Comparison of ENCODE assay signal across 24 mouse cellular contexts in genomic region chr11:4119635-4120034, GRCm38 (mm10). TPM values are rescaled to one million over a fixed set of nuclear protein-coding genes. Genes with fewer than 3 reads are reported as not detected.
DNase-seq lines count a peak whose midpoint lies in the region; ATAC-seq and TF ChIP-seq lines count a peak whose summit lies in the region.
"Had no signal": no experiment of that assay in that cellular context is flagged by ENCODE, and none has a peak within 500 bp of the region (broad histone marks: within the 10 kb centered on the region; RNA-seq: fewer than 3 reads in every experiment).

No protein-coding gene starts in this region.

- TF ChIP-seq POLR2A in liver, adult 2 months (IDR thresholded peaks at IDR 0.05; ENCODE audit: extremely low read depth, insufficient read depth, low read length), result no peak

- H3K4me3 ChIP-seq in heart, embryonic 14.5 days (ENCODE audit: control insufficient read depth in 1 of 2, insufficient read depth in 1 of 2, low read depth in 1 of 2, low read length in 2 of 2), result no peak overlapping the region
- H3K4me3 ChIP-seq in liver, adult 2 months (ENCODE audit: insufficient read depth, low read depth, low read length), result no peak overlapping the region
- H3K4me3 ChIP-seq in liver, embryonic 11.5 days (ENCODE audit: low read depth, low read length), result no peak overlapping the region
- H3K4me3 ChIP-seq: erythroblast, embryonic 14.5 days had no signal

- H3K79me2 ChIP-seq in liver, adult 2 months (ENCODE audit: control insufficient read depth, insufficient read depth, low read length), result peaks cover 11% of the 10 kb centered on the region; the same call in 1 of the 2 replicates

- 17% methylated on average over 5 of the region's 5 CpGs for WGBS in heart, embryonic 14.5 days
- WGBS in liver, adult 2 months, result 39% methylated on average over 5 of the region's 5 CpGs
- WGBS in liver, embryonic 11.5 days, result 35% methylated on average over 5 of the region's 5 CpGs

- TF ChIP-seq CTCF in liver, adult 2 months (IDR thresholded peaks at IDR 0.05; ENCODE audit: low read depth, low read length), result no peak

- H3K27me3 ChIP-seq in heart, embryonic 14.5 days (ENCODE audit: control insufficient read depth, insufficient read depth, low read length), result peaks cover 19% of the 10 kb centered on the region; the same call in 1 of the 2 replicates
- H3K27me3 ChIP-seq in liver, adult 2 months (ENCODE audit: control insufficient read depth, insufficient read depth, low read length), result no peaks in the 10 kb centered on the region
- H3K27me3 ChIP-seq in liver, embryonic 11.5 days (replicated peaks; ENCODE audit: control insufficient read depth, insufficient read depth, low read length), result peaks cover 33% of the 10 kb centered on the region

- no peaks in the 10 kb centered on the region for H3K9me3 ChIP-seq in heart, embryonic 14.5 days (ENCODE audit: control insufficient read depth, low read length)
- H3K9me3 ChIP-seq in liver, embryonic 11.5 days (ENCODE audit: control insufficient read depth, low read length), result no peaks in the 10 kb centered on the region
- H3K9me3 ChIP-seq: heart, embryonic 12.5 days; hindbrain, embryonic 13.5 days; midbrain, embryonic 12.5 days had no signal

- H3K27ac ChIP-seq in heart, embryonic 14.5 days (replicated peaks in 1 of 2; ENCODE audit: control insufficient read depth in 1 of 2, insufficient read depth in 1 of 2, low read depth in 2 of 2, low read length in 2 of 2), result 0 out of 4 replicates have a peak overlapping the region, but pooled peaks of 1 of the 2 experiments have one; percentile 28
- H3K27ac ChIP-seq in liver, adult 2 months (replicated peaks; ENCODE audit: insufficient read depth, low read depth, low read length), result no peak overlapping the region
- no peak overlapping the region for H3K27ac ChIP-seq in liver, embryonic 11.5 days (ENCODE audit: low read depth, low read length)
- H3K27ac ChIP-seq: hindbrain, embryonic 13.5 days; kidney, postnatal 0 days; liver, embryonic 14.5 days; midbrain, embryonic 12.5 days had no signal

- H3K4me1 ChIP-seq in heart, embryonic 14.5 days (ENCODE audit: control insufficient read depth in 2 of 2, insufficient read depth in 2 of 2, low read length in 2 of 2), result peaks cover 21 to 35% of the 10 kb centered on the region in 2 experiments
- H3K4me1 ChIP-seq in liver, adult 2 months (ENCODE audit: control insufficient read depth, insufficient read depth, low read length), result peaks cover 29% of the 10 kb centered on the region
- H3K4me1 ChIP-seq in liver, embryonic 11.5 days (replicated peaks; ENCODE audit: control insufficient read depth, insufficient read depth, low read length), result peaks cover 26% of the 10 kb centered on the region

- peak overlapping the region; percentile 25 for H3K4me2 ChIP-seq in heart, embryonic 14.5 days (ENCODE audit: low read length)
- H3K4me2 ChIP-seq in liver, embryonic 11.5 days, result no peak overlapping the region

- no peaks in the 10 kb centered on the region for H3K36me3 ChIP-seq in heart, embryonic 14.5 days (ENCODE audit: control insufficient read depth, insufficient read depth, low read length)
- H3K36me3 ChIP-seq in liver, adult 2 months (ENCODE audit: control insufficient read depth, insufficient read depth, low read length), result peaks cover 5% of the 10 kb centered on the region; the same call in 1 of the 2 replicates
- H3K36me3 ChIP-seq in liver, embryonic 11.5 days (ENCODE audit: control insufficient read depth, insufficient read depth, low read length), result no peaks in the 10 kb centered on the region
- H3K36me3 ChIP-seq: heart, embryonic 12.5 days; hindbrain, embryonic 13.5 days; midbrain, embryonic 12.5 days had no signal

- peak; percentile 52; the same call in 1 of the 2 replicates for ATAC-seq in heart, embryonic 14.5 days (ENCODE audit: insufficient number of reproducible peaks, insufficient read depth, low FRiP score, low read depth)
- ATAC-seq in liver, embryonic 11.5 days (replicated peaks; ENCODE audit: low FRiP score), result no peak
- ATAC-seq in common myeloid progenitor, adult 5-6 weeks (replicated peaks; ENCODE audit: low read depth, poor library complexity, severe bottlenecking), result peak; percentile 42
- ATAC-seq in megakaryocyte-erythroid progenitor cell, adult 5-6 weeks (replicated peaks; ENCODE audit: low FRiP score, low TSS enrichment, poor library complexity, severe bottlenecking), result no peak
- ATAC-seq: activated CD4-positive, CD25-positive, alpha-beta regulatory T cell, adult 4 months; forebrain, postnatal 0 days had no signal

- DNase-seq in heart, adult 18-20 months, result no peak
- DNase-seq in liver, adult 2 months (ENCODE audit: extremely low read depth, low read depth, low spot score), result peak; percentile 22
- no peak for DNase-seq in liver, embryonic 11.5 days (ENCODE audit: low spot score)
- peak; percentile 93 for DNase-seq in 416B (ENCODE audit: low read depth)
- DNase-seq: adrenal gland, adult 2 months; adrenal gland, postnatal 36 days; cerebellum, adult 18-20 months; cerebellum, postnatal 10 days; forebrain, postnatal 0 days; kidney, adult 8-10 months; kidney, postnatal 4 days; layer of hippocampus, postnatal 36 days; left cerebral cortex, postnatal 4 days; lung, postnatal 14 days had no signal

- H3K9ac ChIP-seq in heart, embryonic 14.5 days (ENCODE audit: low read length), result no peak overlapping the region
- no peak overlapping the region for H3K9ac ChIP-seq in liver, adult 2 months (ENCODE audit: low read depth, low read length)
- H3K9ac ChIP-seq in liver, embryonic 11.5 days (ENCODE audit: low read depth, low read length), result no peak overlapping the region
- H3K9ac ChIP-seq: forebrain, postnatal 0 days; heart, embryonic 12.5 days; liver, embryonic 14.5 days; midbrain, embryonic 12.5 days had no signal

RNA-seq across cellular contexts. Expression of gene Sec14l2, which starts 3.6 kb away (rescaled TPM):
- 0.58 TPM in 2 replicates for polyA plus RNA-seq in heart, embryonic 14.5 days (2014; fragmentation: Nextera tagmentation; extraction: Ambion mirVana)
- under 1 TPM; 0.44 to 0.87 TPM for total RNA-seq in heart, adult 18-20 months (2021)
- total RNA-seq in liver, adult 2 months (2014; rRNA removed), result 302 and 310 TPM in 2 replicates
- polyA plus RNA-seq in liver, adult 2 months (2012; rRNA removed), result 349 and 371 TPM in 2 replicates
- 6.2 and 6.8 TPM in 2 replicates for polyA plus RNA-seq in liver, embryonic 11.5 days (2014; fragmentation: Nextera tagmentation; extraction: Ambion mirVana)
- total RNA-seq in common myeloid progenitor, adult 5-6 weeks (2017), result 2.1 and 3.7 TPM in 2 replicates
- 17.5 and 26.8 TPM in 2 replicates for total RNA-seq in megakaryocyte-erythroid progenitor cell, adult 5-6 weeks (2014; fragmentation: Nextera tagmentation)
- total RNA-seq in megakaryocyte-erythroid progenitor cell, adult 5-6 weeks (2017), result 4.5 and 22.5 TPM in 2 replicates

RNA-seq across cellular contexts. Expression of gene Rnf215, which starts 15.4 kb away (rescaled TPM):
- polyA plus RNA-seq in heart, embryonic 14.5 days (2014; fragmentation: Nextera tagmentation; extraction: Ambion mirVana), result 20.6 and 21.2 TPM in 2 replicates
- total RNA-seq in heart, adult 18-20 months (2021), result 10 to 100 TPM; 11.6 to 13.5 TPM
- total RNA-seq in liver, adult 2 months (2014; rRNA removed), result 10.3 and 10.8 TPM in 2 replicates
- 11.3 and 13.1 TPM in 2 replicates for polyA plus RNA-seq in liver, adult 2 months (2012; rRNA removed)
- polyA plus RNA-seq in liver, embryonic 11.5 days (2014; fragmentation: Nextera tagmentation; extraction: Ambion mirVana), result 10.4 and 11.6 TPM in 2 replicates
- total RNA-seq in common myeloid progenitor, adult 5-6 weeks (2017), result 8.7 and 11.5 TPM in 2 replicates
- 6.6 and 8.0 TPM in 2 replicates for total RNA-seq in megakaryocyte-erythroid progenitor cell, adult 5-6 weeks (2014; fragmentation: Nextera tagmentation)
- total RNA-seq in megakaryocyte-erythroid progenitor cell, adult 5-6 weeks (2017), result 3.4 and 5.8 TPM in 2 replicates

RNA-seq across cellular contexts. Expression of gene Mtfp1, which starts 24.4 kb away (rescaled TPM):
- 28.8 and 32.3 TPM in 2 replicates for polyA plus RNA-seq in heart, embryonic 14.5 days (2014; fragmentation: Nextera tagmentation; extraction: Ambion mirVana)
- total RNA-seq in heart, adult 18-20 months (2021), result 100 to 1,000 TPM; 133 to 172 TPM
- 16.6 and 23.4 TPM in 2 replicates for total RNA-seq in liver, adult 2 months (2014; rRNA removed)
- polyA plus RNA-seq in liver, adult 2 months (2012; rRNA removed), result 39.2 and 41.5 TPM in 2 replicates
- 48.8 and 51.8 TPM in 2 replicates for polyA plus RNA-seq in liver, embryonic 11.5 days (2014; fragmentation: Nextera tagmentation; extraction: Ambion mirVana)
- 10.7 and 16.0 TPM in 2 replicates for total RNA-seq in common myeloid progenitor, adult 5-6 weeks (2017)
- total RNA-seq in megakaryocyte-erythroid progenitor cell, adult 5-6 weeks (2014; fragmentation: Nextera tagmentation), result 39.6 and 47.8 TPM in 2 replicates
- total RNA-seq in megakaryocyte-erythroid progenitor cell, adult 5-6 weeks (2017), result 26.3 and 31.4 TPM in 2 replicates

RNA-seq across cellular contexts. Expression of gene Ccdc157, which starts 40.5 kb away (rescaled TPM):
- 3.0 and 3.2 TPM in 2 replicates for polyA plus RNA-seq in heart, embryonic 14.5 days (2014; fragmentation: Nextera tagmentation; extraction: Ambion mirVana)
- total RNA-seq in heart, adult 18-20 months (2021), result 1 to 10 TPM; 3.5 to 5.2 TPM
- total RNA-seq in liver, adult 2 months (2014; rRNA removed), result 4.0 and 4.5 TPM in 2 replicates
- 6.5 and 9.3 TPM in 2 replicates for polyA plus RNA-seq in liver, adult 2 months (2012; rRNA removed)
- polyA plus RNA-seq in liver, embryonic 11.5 days (2014; fragmentation: Nextera tagmentation; extraction: Ambion mirVana), result 2.2 and 2.3 TPM in 2 replicates
- total RNA-seq in common myeloid progenitor, adult 5-6 weeks (2017), result 2.1 TPM in 2 replicates
- 0.48 and 2.6 TPM in 2 replicates for total RNA-seq in megakaryocyte-erythroid progenitor cell, adult 5-6 weeks (2014; fragmentation: Nextera tagmentation)
- total RNA-seq in megakaryocyte-erythroid progenitor cell, adult 5-6 weeks (2017), result 0.80 and 2.9 TPM in 2 replicates

RNA-seq across cellular contexts. Expression of gene Sf3a1, which starts 40.5 kb away (rescaled TPM):
- polyA plus RNA-seq in heart, embryonic 14.5 days (2014; fragmentation: Nextera tagmentation; extraction: Ambion mirVana), result 31.6 and 34.3 TPM in 2 replicates
- 10 to 100 TPM; 33.4 to 38.3 TPM for total RNA-seq in heart, adult 18-20 months (2021)
- total RNA-seq in liver, adult 2 months (2014; rRNA removed), result 4.3 and 4.6 TPM in 2 replicates
- 10.0 and 12.2 TPM in 2 replicates for polyA plus RNA-seq in liver, adult 2 months (2012; rRNA removed)
- polyA plus RNA-seq in liver, embryonic 11.5 days (2014; fragmentation: Nextera tagmentation; extraction: Ambion mirVana), result 76.0 and 76.7 TPM in 2 replicates
- 47.1 and 54.6 TPM in 2 replicates for total RNA-seq in common myeloid progenitor, adult 5-6 weeks (2017)
- total RNA-seq in megakaryocyte-erythroid progenitor cell, adult 5-6 weeks (2014; fragmentation: Nextera tagmentation), result 74.9 and 93.2 TPM in 2 replicates
- 42.5 and 64.9 TPM in 2 replicates for total RNA-seq in megakaryocyte-erythroid progenitor cell, adult 5-6 weeks (2017)

Comparison
In these comparisons a context has a peak if more than half of its experiments do, and no peak if none do; other contexts are left out.
1. DNase-seq: peak in liver, adult 2 months (single experiment) and 416B (single experiment); none in heart, adult 18-20 months (0 of 2) and liver, embryonic 11.5 days (single experiment).
2. ATAC-seq: peak in heart, embryonic 14.5 days (single experiment) and common myeloid progenitor, adult 5-6 weeks (single experiment); none in liver, embryonic 11.5 days (single experiment) and megakaryocyte-erythroid progenitor cell, adult 5-6 weeks (single experiment).
3. RNA of gene Sec14l2, which starts 3.6 kb away (total RNA-seq): 302 to 310 TPM in liver, adult 2 months; 4.5 to 26.8 TPM in megakaryocyte-erythroid progenitor cell, adult 5-6 weeks, 2.1 to 3.7 TPM in common myeloid progenitor, adult 5-6 weeks and 0.44 to 0.87 TPM in heart, adult 18-20 months; every median in the first group is over 10 times any median in the second.